Mouse (Mus musculus): ENCODE data around the gene Larp1.

The Larp1 gene

GRCm38 (mm10) chr11:58009051-58009515 is at the start of gene Larp1:
Gene Larp1, plus strand, starts transcription at chr11:58009064.
- no peak for DNase-seq (ENCODE audit: low read depth in 2 of 2, low spot score in 2 of 2)

GRCm38 (mm10) chr11:57959924-57960323 is 48.9 kb upstream of the Larp1 start:
- DNase-seq (ENCODE audit: low read depth in 2 of 2, low spot score in 2 of 2), result no peak

- DNase-seq (ENCODE audit: low read depth in 2 of 2, low spot score in 2 of 2), result peak; percentile 46 to 69
Observed at GRCm38 (mm10) chr11:57962382-57963285, 46.2 kb upstream of the Larp1 start.

GRCm38 (mm10) chr11:57963291-57963870 is 45.5 kb upstream of the Larp1 start:
- no peak for DNase-seq (ENCODE audit: low read depth in 2 of 2, low spot score in 2 of 2)

GRCm38 (mm10) chr11:57966630-57967029 is 42.2 kb upstream of the Larp1 start:
- no peak for DNase-seq (ENCODE audit: low read depth in 2 of 2, low spot score in 2 of 2)

GRCm38 (mm10) chr11:57968301-57968700 is 40.6 kb upstream of the Larp1 start:
- no peak for DNase-seq (ENCODE audit: low read depth in 2 of 2, low spot score in 2 of 2)

GRCm38 (mm10) chr11:57970541-57970940 is 38.3 kb upstream of the Larp1 start:
- no peak for DNase-seq (ENCODE audit: low read depth in 2 of 2, low spot score in 2 of 2)

GRCm38 (mm10) chr11:57973001-57973912 is 35.6 kb upstream of the Larp1 start:
- DNase-seq (ENCODE audit: low read depth in 2 of 2, low spot score in 2 of 2), result no peak

- DNase-seq (ENCODE audit: low read depth in 2 of 2, low spot score in 2 of 2), result no peak
Observed at GRCm38 (mm10) chr11:57973913-57974234, 35.0 kb upstream of the Larp1 start.

GRCm38 (mm10) chr11:57975876-57976275 is 33.0 kb upstream of the Larp1 start:
- DNase-seq (ENCODE audit: low read depth in 2 of 2, low spot score in 2 of 2), result no peak

GRCm38 (mm10) chr11:57977681-57978080 is 31.2 kb upstream of the Larp1 start:
- DNase-seq (ENCODE audit: low read depth in 2 of 2, low spot score in 2 of 2), result no peak

- DNase-seq (ENCODE audit: low read depth in 2 of 2, low spot score in 2 of 2), result no peak
Observed at GRCm38 (mm10) chr11:57979621-57980020, 29.2 kb upstream of the Larp1 start.

- no peak for DNase-seq (ENCODE audit: low read depth in 2 of 2, low spot score in 2 of 2)
Observed at GRCm38 (mm10) chr11:57981083-57981809, 27.6 kb upstream of the Larp1 start.

- no peak for DNase-seq (ENCODE audit: low read depth in 2 of 2, low spot score in 2 of 2)
Observed at GRCm38 (mm10) chr11:57983480-57984342, 25.2 kb upstream of the Larp1 start.

- no peak for DNase-seq (ENCODE audit: low read depth in 2 of 2, low spot score in 2 of 2)
Observed at GRCm38 (mm10) chr11:57984343-57984666, 24.6 kb upstream of the Larp1 start.

GRCm38 (mm10) chr11:57985485-57985884 is 23.4 kb upstream of the Larp1 start:
- DNase-seq (ENCODE audit: low read depth in 2 of 2, low spot score in 2 of 2), result no peak

GRCm38 (mm10) chr11:57986053-57986452 is 22.8 kb upstream of the Larp1 start:
- no peak for DNase-seq (ENCODE audit: low read depth in 2 of 2, low spot score in 2 of 2)

GRCm38 (mm10) chr11:57986456-57986855 is 22.4 kb upstream of the Larp1 start:
- DNase-seq (ENCODE audit: low read depth in 2 of 2, low spot score in 2 of 2), result no peak

GRCm38 (mm10) chr11:57986861-57987260 is 22.0 kb upstream of the Larp1 start:
- no peak for DNase-seq (ENCODE audit: low read depth in 2 of 2, low spot score in 2 of 2)

- no peak for DNase-seq (ENCODE audit: low read depth in 2 of 2, low spot score in 2 of 2)
Observed at GRCm38 (mm10) chr11:57998168-57998567, 10.7 kb upstream of the Larp1 start.

Data from CD8-positive naive resting alpha-beta T cell, adult 2 months (primary cell).